Mouse (Mus musculus) thymus, adult 2 months (tissue): ENCODE measurements around the gene Zfp385b.

Experiments used
- CTCF ChIP-seq: fragments of 200-500 bp; IDR thresholded peaks from 2 replicates; pipeline ENCODE4 v1.5.1; 2012; ENCODE audit warnings: mild to moderate bottlenecking, control low read depth, low read length, moderate library complexity, borderline replicate concordance; ENCODE audit not compliant: control insufficient read depth, poor library complexity, insufficient read depth; ENCODE audit errors: extremely low read depth
- POLR2A ChIP-seq: fragments of 200-500 bp; IDR thresholded peaks from 2 replicates; pipeline ENCODE4 v1.6.1; 2012; ENCODE audit warnings: mild to moderate bottlenecking, low read length, control low read depth, moderate library complexity; ENCODE audit not compliant: control insufficient read depth, poor library complexity, insufficient read depth; ENCODE audit errors: extremely low read depth

DNA sequence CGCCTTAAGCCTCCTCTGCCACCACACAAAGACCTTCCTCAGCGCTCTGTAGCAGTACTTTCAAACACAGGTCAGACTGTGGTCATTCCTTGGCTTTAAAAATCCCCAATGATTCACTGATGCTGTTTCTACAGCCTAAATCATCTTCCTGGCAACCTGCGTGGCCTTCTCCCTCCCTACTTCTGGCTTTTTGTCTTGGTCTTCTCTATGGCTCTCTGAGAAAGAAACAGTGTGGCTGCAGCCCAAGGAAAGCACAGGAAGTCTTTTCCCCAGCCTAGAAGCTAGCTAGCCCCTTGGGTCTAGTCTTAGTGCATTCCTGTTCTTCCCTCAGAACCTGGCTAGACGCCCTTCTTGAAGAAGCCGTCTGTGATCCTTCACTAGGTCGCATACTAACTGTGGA, 359.4 kb downstream of the Zfp385b start:
- TF ChIP-seq POLR2A (no peak), CTCF (no peak)
